Mouse (Mus musculus) cerebellum, adult 2 months (tissue): Measurements from ENCODE around the gene Slc39a11. TPM values are rescaled to one million over a fixed set of nuclear protein-coding genes. Genes with fewer than 3 reads are reported as not detected.

Experiments
- DNase-seq, 2 experiments: peaks; one replicate each; pipeline ENCODE4 v3.0.0; 2021
- H3K27ac ChIP-seq: fragments of 200-500 bp; 2 replicates; pipeline ENCODE4 v1.5.1; 2012; ENCODE audit warnings: low read length, control low read depth, inconsistent platforms; ENCODE audit not compliant: insufficient read depth
- H3K27me3 ChIP-seq: fragments of 200-500 bp; 2 replicates; pipeline ENCODE4 v1.6.1; 2012; ENCODE audit warnings: inconsistent platforms, mild to moderate bottlenecking, low read length, moderate library complexity; ENCODE audit not compliant: control insufficient read depth, insufficient read depth
- H3K4me1 ChIP-seq: fragments of 200-500 bp; 2 replicates; pipeline ENCODE4 v1.6.1; 2011; ENCODE audit warnings: low read length; ENCODE audit not compliant: control insufficient read depth, insufficient read depth
- H3K4me3 ChIP-seq: fragments of 200-500 bp; replicated peaks from 2 replicates; pipeline ENCODE3; 2011; ENCODE audit warnings: mild to moderate bottlenecking, low read depth, low read length, control low read depth; ENCODE audit not compliant: insufficient read depth
- CTCF ChIP-seq: fragments of 200-500 bp; IDR thresholded peaks from 2 replicates; pipeline ENCODE4 v1.5.1; 2011; ENCODE audit warnings: low read depth, mild to moderate bottlenecking, control low read depth, low read length, moderate library complexity, borderline replicate concordance; ENCODE audit not compliant: insufficient read depth
- POLR2A ChIP-seq: fragments of 200-500 bp; IDR thresholded peaks from 2 replicates; pipeline ENCODE4 v1.6.1; 2011; ENCODE audit warnings: low read length, control low read depth, borderline replicate concordance; ENCODE audit not compliant: insufficient read depth
- WGBS: fragments of 180-500 bp; shearing (Covaris S2); methylation state at CpG from one replicate; pipeline ENCODE4 v1.1.7; 2018; 5-methylcytosine and 5-hydroxymethylcytosine counted together
- polyA plus RNA-seq: library from polyadenylated mRNA; depleted of rRNA; stranded (reverse); fragments of >200 nt; gene quantifications from 2 replicates; pipeline ENCODE4 v1.2.3, GENCODE M21; 2012

Gene Slc39a11
- polyA plus RNA-seq, 1 experiment = 14.1 TPM

DNA sequence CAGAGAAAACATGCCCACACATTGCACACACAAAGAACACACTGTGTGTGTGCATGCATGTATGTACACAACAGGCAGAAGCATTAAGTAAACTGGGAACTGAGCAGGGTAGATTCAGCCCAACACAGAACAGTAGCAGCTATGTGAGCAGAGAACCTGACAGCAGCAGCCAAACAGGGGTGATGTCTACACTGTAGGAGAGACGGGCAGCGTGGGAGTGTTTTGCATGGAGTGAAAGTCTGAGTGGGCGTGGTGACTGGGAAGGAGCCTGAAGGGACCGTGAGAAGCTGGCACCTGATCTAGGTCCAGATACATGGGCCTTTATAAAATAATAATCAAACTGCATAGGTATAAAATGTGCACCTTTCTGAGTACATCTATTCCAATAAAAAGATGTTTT lies 89.7 kb downstream of the Slc39a11 start:
- 71% methylated on average over 4 of the region's 4 CpGs for WGBS
- Histone ChIP-seq H3K4me1 (no peaks in the 10 kb centered on the region), H3K4me3 (no peak overlapping the region), H3K27me3 (no peaks in the 10 kb centered on the region), H3K27ac (no peak overlapping the region)
- TF ChIP-seq CTCF (no peak), POLR2A (no peak)
- no peak for DNase-seq

DNA sequence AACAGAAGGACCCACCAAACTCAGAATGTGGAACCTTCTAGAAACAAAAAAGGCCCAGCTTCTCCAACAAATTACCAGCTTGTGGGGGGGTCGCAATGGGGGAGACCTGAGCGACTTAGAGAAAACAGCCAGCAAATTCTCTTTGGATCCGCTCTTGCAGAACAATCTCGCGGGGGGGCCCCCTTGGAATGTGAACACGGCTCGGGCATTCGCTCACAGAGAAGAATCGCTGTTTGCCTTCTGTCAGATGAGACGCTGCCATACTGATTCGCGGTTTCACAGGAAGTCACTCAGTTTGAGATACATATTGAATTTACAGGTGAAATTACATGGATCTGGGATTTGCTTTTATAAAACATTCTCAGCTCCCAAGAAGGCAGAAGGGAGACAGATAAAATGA lies 91.4 kb downstream of the Slc39a11 start:
- TF ChIP-seq CTCF (no peak), POLR2A (no peak)
- WGBS = 60% methylated on average over 12 of the region's 12 CpGs
- Histone ChIP-seq H3K4me3 (no peak overlapping the region), H3K4me1 (peaks cover 10% of the 10 kb centered on the region), H3K27ac (no peak overlapping the region), H3K27me3 (no peaks in the 10 kb centered on the region)
- no peak for DNase-seq

DNA sequence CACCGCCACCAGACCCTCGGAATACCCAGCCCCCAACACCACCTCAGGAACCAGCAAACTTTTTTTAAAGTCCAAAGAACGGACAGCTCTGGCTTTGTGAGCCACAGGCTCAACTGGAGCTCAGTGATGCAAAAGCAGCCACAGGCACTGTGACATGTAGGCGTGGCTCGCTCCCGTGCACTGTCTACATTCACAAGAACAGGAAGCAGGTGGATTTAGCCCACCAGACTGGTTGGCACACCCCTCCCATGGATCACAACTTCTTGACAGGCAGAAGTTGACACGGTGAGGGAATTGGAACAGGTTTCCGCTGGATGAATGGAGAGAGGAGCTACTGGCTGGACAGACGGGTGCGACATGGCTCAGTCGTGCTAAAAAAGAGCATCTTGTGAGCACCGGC lies 93.7 kb downstream of the Slc39a11 start:
- Histone ChIP-seq H3K27ac (no peak overlapping the region), H3K4me3 (no peak overlapping the region), H3K4me1 (peaks cover 10% of the 10 kb centered on the region), H3K27me3 (no peaks in the 10 kb centered on the region)
- DNase-seq = no peak
- WGBS = 83% methylated on average over 12 of the region's 12 CpGs
- TF ChIP-seq CTCF = no peak
- TF ChIP-seq POLR2A = no peak

DNA sequence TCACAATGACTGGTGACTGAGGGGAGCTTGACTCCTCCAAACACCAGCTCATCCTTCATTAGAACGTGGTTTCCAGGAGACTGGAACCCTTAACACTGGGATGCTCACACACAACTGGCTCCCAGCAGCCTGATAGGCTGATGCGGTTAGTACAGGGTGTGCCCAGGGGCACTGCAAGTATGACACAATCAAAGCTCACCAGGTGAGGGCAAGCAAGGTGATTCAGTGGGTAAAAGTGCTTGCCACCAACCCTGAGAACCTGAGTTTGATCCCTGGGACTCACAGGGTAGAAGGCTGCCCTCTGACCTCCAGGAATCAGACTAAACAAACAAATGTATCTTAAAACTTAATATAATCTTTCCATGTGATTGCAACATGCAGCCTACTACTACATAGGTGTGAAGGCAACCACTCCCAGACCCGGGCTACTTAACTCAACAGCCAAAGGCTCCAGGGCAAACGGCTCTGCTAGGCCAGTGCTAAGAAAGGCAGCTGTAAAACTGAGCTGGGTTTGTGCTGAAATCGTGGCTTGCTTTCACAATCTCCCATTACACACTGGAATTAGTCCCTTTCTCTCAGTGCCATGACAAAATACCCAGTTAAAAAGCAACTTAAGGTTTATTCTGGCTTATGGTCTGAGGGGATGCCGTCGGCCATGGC lies 95.0 kb downstream of the Slc39a11 start:
- Histone ChIP-seq H3K27me3 (no peaks in the 10 kb centered on the region), H3K4me1 (peaks cover 10% of the 10 kb centered on the region), H3K4me3 (no peak overlapping the region), H3K27ac (no peak overlapping the region)
- no peak for TF ChIP-seq CTCF
- TF ChIP-seq POLR2A = no peak
- no peak for DNase-seq
- 92% methylated on average over 7 of the region's 7 CpGs for WGBS

DNA sequence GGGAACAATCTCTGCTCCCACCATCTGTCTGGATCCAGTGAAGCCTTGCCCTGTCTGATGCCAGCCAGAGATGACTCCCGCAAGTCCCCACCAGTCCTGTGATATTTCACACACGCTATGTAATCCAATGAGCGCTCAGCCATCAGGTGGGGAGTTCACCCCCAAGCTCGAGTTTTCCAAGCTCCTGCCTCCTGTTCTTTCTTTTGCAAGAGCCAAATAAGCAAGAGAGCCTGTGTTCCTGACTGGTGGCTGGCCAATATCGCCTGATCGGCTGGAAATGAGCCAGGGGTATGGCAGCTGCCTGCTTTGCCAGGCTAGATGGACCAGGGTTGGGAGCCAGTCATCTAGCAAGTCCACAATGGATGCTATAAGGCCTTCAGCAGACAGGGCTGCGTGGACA lies 95.7 kb downstream of the Slc39a11 start:
- H3K27ac ChIP-seq = no peak overlapping the region
- H3K27me3 ChIP-seq = no peaks in the 10 kb centered on the region
- H3K4me1 ChIP-seq = peaks cover 10% of the 10 kb centered on the region
- TF ChIP-seq CTCF (no peak), POLR2A (no peak)
- peak in 1 of 2 experiments; percentile 10 for DNase-seq
- no peak overlapping the region for H3K4me3 ChIP-seq
- WGBS = 35% methylated on average over 7 of the region's 7 CpGs

DNA sequence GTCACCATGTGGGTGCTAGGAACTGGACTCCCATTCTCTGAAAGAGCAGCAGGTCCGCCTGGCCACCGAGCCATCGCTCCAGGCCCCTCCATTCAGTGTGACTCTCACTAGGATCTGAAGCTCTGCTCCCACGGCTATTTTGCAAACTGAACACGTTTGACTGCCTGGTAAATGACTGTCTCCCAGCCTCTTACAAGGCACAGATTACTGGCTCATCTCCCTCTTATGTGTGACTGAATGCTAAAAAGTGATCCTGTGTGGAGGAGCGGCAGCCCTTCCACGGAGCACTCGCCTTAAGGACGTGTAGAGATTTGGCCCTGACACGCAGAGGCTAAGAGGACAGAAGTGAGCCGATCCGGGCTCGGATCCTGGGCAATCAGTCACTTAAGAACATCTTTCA lies 96.3 kb downstream of the Slc39a11 start:
- WGBS = 67% methylated on average over 13 of the region's 13 CpGs
- Histone ChIP-seq H3K27me3 (no peaks in the 10 kb centered on the region), H3K27ac (no peak overlapping the region), H3K4me1 (peaks cover 10% of the 10 kb centered on the region), H3K4me3 (no peak overlapping the region)
- DNase-seq = no peak
- TF ChIP-seq CTCF = no peak
- TF ChIP-seq POLR2A = no peak

DNA sequence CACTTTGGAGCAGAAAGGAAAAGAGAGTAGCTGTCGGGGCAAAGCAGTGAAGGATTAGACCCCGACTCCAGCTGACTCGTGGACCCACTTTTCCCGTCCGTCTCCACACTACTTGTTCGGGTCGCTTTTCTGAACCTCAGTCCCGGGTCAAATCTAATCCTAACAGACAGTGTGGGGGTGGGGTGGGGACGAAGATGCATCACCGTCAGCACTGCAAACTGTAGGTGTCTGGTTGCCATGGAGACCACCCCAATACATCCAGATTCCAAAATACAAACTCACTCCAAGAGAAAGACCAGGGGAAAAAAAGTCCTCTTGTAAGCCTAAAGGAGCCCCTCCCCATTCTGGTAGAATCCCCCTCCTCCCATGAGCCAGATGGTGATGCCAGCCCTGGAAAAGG lies 97.3 kb downstream of the Slc39a11 start:
- TF ChIP-seq CTCF (no peak), POLR2A (no peak)
- H3K27ac ChIP-seq = no peak overlapping the region
- no peak overlapping the region for H3K4me3 ChIP-seq
- 83% methylated on average over 10 of the region's 10 CpGs for whole genome bisulfite sequencing
- no peak for DNase-seq
- H3K4me1 ChIP-seq = peaks cover 10% of the 10 kb centered on the region
- H3K27me3 ChIP-seq = no peaks in the 10 kb centered on the region

DNA sequence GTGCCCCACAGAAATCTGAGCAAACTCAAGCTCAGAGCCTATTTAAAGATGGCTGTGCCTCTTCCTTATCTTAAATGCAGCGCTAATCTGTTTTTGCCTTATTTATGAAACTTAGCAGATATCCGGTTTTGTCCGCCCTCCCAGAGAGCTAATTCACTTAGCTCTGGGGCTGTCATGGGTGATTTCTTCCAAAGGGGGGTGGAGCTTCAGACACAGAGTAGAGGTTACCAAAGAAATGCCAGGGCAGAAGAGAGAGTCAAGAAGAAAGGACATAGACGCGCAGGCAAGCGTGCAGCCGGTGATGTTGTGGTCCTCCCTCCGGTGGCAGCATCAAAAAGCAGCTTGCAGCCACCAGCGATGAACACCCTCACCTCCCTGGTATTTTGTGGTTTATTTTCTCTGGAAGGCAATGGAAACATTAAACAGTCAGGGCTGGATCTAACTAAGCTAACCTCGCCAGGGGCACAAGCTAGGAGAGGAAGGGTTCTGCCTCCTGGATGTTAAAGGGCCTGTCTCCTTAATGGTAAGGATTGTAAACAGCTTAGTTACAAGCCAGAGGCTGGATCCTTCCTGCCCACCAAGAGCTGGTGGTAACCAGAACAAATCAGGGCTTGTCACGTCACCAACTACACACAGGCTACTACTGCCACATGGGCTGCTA lies 103.5 kb downstream of the Slc39a11 start:
- no peak for DNase-seq
- Histone ChIP-seq H3K27ac (no peak overlapping the region), H3K27me3 (no peaks in the 10 kb centered on the region), H3K4me3 (no peak overlapping the region), H3K4me1 (no peaks in the 10 kb centered on the region)
- no peak for TF ChIP-seq CTCF
- no peak for TF ChIP-seq POLR2A
- 87% methylated on average over 11 of the region's 11 CpGs for WGBS
